Mouse (Mus musculus) heart, postnatal 0 days (tissue): Measurements from ENCODE around the gene Pla2g12b. TPM values are rescaled to one million over a fixed set of nuclear protein-coding genes. Genes with fewer than 3 reads are reported as not detected.

Experiments used
- ATAC-seq: fragments of 200-750 bp; cut with Nextera tagmentation; 2 replicates; pipeline ENCODE4 v1.8.0; 2017; ENCODE audit warnings: low read depth, moderate number of reproducible peaks, moderate library complexity; ENCODE audit not compliant: insufficient read depth
- DNase-seq: peaks from one replicate; pipeline ENCODE4 v3.0.0-alpha.2; 2016; ENCODE audit warnings: low spot score
- H3K27ac ChIP-seq: fragments of 300-500 bp; sonication (generic); 2 replicates; pipeline ENCODE4 v1.5.1; 2014; ENCODE audit warnings: low read depth, mild to moderate bottlenecking
- H3K27me3 ChIP-seq: fragments of 300-500 bp; sonication (generic); 2 replicates; pipeline ENCODE4 v1.6.1; 2014; ENCODE audit warnings: low read length, mixed read lengths; ENCODE audit not compliant: control insufficient read depth, insufficient read depth
- H3K36me3 ChIP-seq: fragments of 300-500 bp; sonication (generic); replicated peaks from 2 replicates; pipeline ENCODE4 v1.6.1; 2014; ENCODE audit warnings: low read length, mixed read lengths; ENCODE audit not compliant: control insufficient read depth, insufficient read depth
- H3K4me1 ChIP-seq: fragments of 300-500 bp; sonication (generic); 2 replicates; pipeline ENCODE4 v1.6.1; 2014; ENCODE audit warnings: antibody characterized with exemption; ENCODE audit not compliant: control insufficient read depth, insufficient read depth
- H3K4me2 ChIP-seq: fragments of 300-500 bp; sonication (generic); 2 replicates; pipeline ENCODE4 v1.6.1; 2014; ENCODE audit warnings: low read depth, mild to moderate bottlenecking, low read length, moderate library complexity
- H3K4me3 ChIP-seq: fragments of 300-500 bp; sonication (generic); 2 replicates; pipeline ENCODE4 v1.5.1; 2014; ENCODE audit warnings: low read depth, low read length
- H3K9ac ChIP-seq: fragments of 300-500 bp; sonication (generic); replicated peaks from 2 replicates; pipeline ENCODE4 v1.6.1; 2014; ENCODE audit warnings: low read depth, low read length, mixed read lengths
- H3K9me3 ChIP-seq: fragments of 300-500 bp; sonication (generic); replicated peaks from 2 replicates; pipeline ENCODE4 v1.6.1; 2016; ENCODE audit warnings: low read length; ENCODE audit not compliant: control insufficient read depth
- CTCF ChIP-seq: IDR thresholded peaks from 2 replicates; pipeline ENCODE4 v1.5.1; 2016; ENCODE audit warnings: antibody characterized with exemption, control low read depth, low read depth
- EP300 ChIP-seq: IDR thresholded peaks from 2 replicates; pipeline ENCODE4 v1.6.1; 2016; ENCODE audit warnings: antibody characterized with exemption, low read depth
- WGBS: fragments of 180-500 bp; shearing (Covaris S2); extraction: QIAGEN DNeasy Blood & Tissue Kit; methylation state at CpG from one replicate; pipeline ENCODE4 v1.1.7; 2014; 5-methylcytosine and 5-hydroxymethylcytosine counted together
- polyA plus RNA-seq: library from polyadenylated mRNA; unstranded; fragments of >200 nt; fragmentation: Nextera tagmentation; extraction: Ambion mirVana; gene quantifications from 2 replicates; pipeline ENCODE4 v1.2.1, GENCODE M21; 2015
- total RNA-seq: library from RNA; depleted of rRNA; stranded (reverse); fragments of >200 nt; gene quantifications from 2 replicates; pipeline ENCODE4 v1.2.3, GENCODE M21; 2014; ENCODE audit warnings: low replicate concordance

The Pla2g12b gene
- total and polyA plus RNA-seq, 2 experiments from 2014 or later = 0.20 TPM; not detected in 1

GRCm38 (mm10) chr10:59413711-59414110 lies 10.3 kb downstream of the Pla2g12b start:
- no peaks in the 10 kb centered on the region for H3K9me3 ChIP-seq
- no peak overlapping the region for H3K4me3 ChIP-seq
- H3K4me1 ChIP-seq = no peaks in the 10 kb centered on the region
- H3K36me3 ChIP-seq = no peaks in the 10 kb centered on the region
- no peak overlapping the region for H3K27ac ChIP-seq
- ATAC-seq (no peak), DNase-seq (no peak)
- TF ChIP-seq CTCF (no peak), EP300 (no peak)
- 85% methylated on average over 4 of the region's 4 CpGs for WGBS
- no peak overlapping the region for H3K4me2 ChIP-seq
- no peaks in the 10 kb centered on the region for H3K27me3 ChIP-seq
- H3K9ac ChIP-seq = no peak overlapping the region

GRCm38 (mm10) chr10:59416623-59417022 lies 13.2 kb downstream of the Pla2g12b start:
- TF ChIP-seq EP300 (no peak), CTCF (no peak)
- H3K36me3 ChIP-seq = no peaks in the 10 kb centered on the region
- H3K4me3 ChIP-seq = no peak overlapping the region
- H3K27me3 ChIP-seq = no peaks in the 10 kb centered on the region
- no peak for ATAC-seq
- DNase-seq = peak; percentile 22
- WGBS = 47% methylated on average over 3 of the region's 3 CpGs
- no peak overlapping the region for H3K9ac ChIP-seq
- H3K27ac ChIP-seq = no peak overlapping the region
- H3K4me1 ChIP-seq = no peaks in the 10 kb centered on the region
- H3K4me2 ChIP-seq = no peak overlapping the region
- no peaks in the 10 kb centered on the region for H3K9me3 ChIP-seq

GRCm38 (mm10) chr10:59419516-59419915 lies 16.1 kb downstream of the Pla2g12b start:
- WGBS = 89% methylated on average over 4 of the region's 4 CpGs
- no peak for DNase-seq
- H3K9ac ChIP-seq = no peak overlapping the region
- no peak overlapping the region for H3K4me3 ChIP-seq
- H3K36me3 ChIP-seq = no peaks in the 10 kb centered on the region
- no peak overlapping the region for H3K4me2 ChIP-seq
- H3K27me3 ChIP-seq = no peaks in the 10 kb centered on the region
- peaks cover 4% of the 10 kb centered on the region; the same call in 1 of the 2 replicates for H3K4me1 ChIP-seq
- no peak overlapping the region for H3K27ac ChIP-seq
- no peaks in the 10 kb centered on the region for H3K9me3 ChIP-seq
- TF ChIP-seq CTCF (no peak), EP300 (no peak)
- ATAC-seq = no peak

GRCm38 (mm10) chr10:59424453-59424852 lies 21.0 kb downstream of the Pla2g12b start:
- no peak overlapping the region for H3K27ac ChIP-seq
- DNase-seq (no peak), ATAC-seq (no peak)
- H3K4me1 ChIP-seq = peaks cover 11% of the 10 kb centered on the region
- no peaks in the 10 kb centered on the region for H3K27me3 ChIP-seq
- H3K36me3 ChIP-seq = no peaks in the 10 kb centered on the region
- WGBS = 78% methylated on average over 3 of the region's 3 CpGs
- no peak overlapping the region for H3K4me2 ChIP-seq
- no peak overlapping the region for H3K9ac ChIP-seq
- H3K9me3 ChIP-seq = no peaks in the 10 kb centered on the region
- no peak overlapping the region for H3K4me3 ChIP-seq
- TF ChIP-seq EP300 (no peak), CTCF (no peak)

GRCm38 (mm10) chr10:59425369-59425768 lies 21.9 kb downstream of the Pla2g12b start:
- Histone ChIP-seq H3K9me3 (no peaks in the 10 kb centered on the region), H3K4me3 (no peak overlapping the region), H3K27ac (no peak overlapping the region), H3K36me3 (no peaks in the 10 kb centered on the region), H3K4me2 (no peak overlapping the region), H3K4me1 (peaks cover 11% of the 10 kb centered on the region), H3K27me3 (no peaks in the 10 kb centered on the region), H3K9ac (no peak overlapping the region)
- WGBS = 27% methylated on average over 7 of the region's 7 CpGs
- ATAC-seq = peak; percentile 53; the same call in 1 of the 2 replicates
- peak; percentile 52 for DNase-seq
- TF ChIP-seq EP300 (no peak), CTCF (no peak)

- ATAC-seq = no peak
- no peak overlapping the region for H3K4me3 ChIP-seq
- H3K36me3 ChIP-seq = no peaks in the 10 kb centered on the region
- H3K4me1 ChIP-seq = peaks cover 13% of the 10 kb centered on the region
- H3K27ac ChIP-seq = no peak overlapping the region
- no peak for DNase-seq
- no peak overlapping the region for H3K9ac ChIP-seq
- H3K4me2 ChIP-seq = no peak overlapping the region
- no peak for TF ChIP-seq EP300
- TF ChIP-seq CTCF = no peak
- H3K27me3 ChIP-seq = no peaks in the 10 kb centered on the region
- 75% methylated on average over 4 of the region's 4 CpGs for WGBS
- H3K9me3 ChIP-seq = no peaks in the 10 kb centered on the region
Observed at GRCm38 (mm10) chr10:59426371-59426770, 22.9 kb downstream of the Pla2g12b start.
